Mouse (Mus musculus): ENCODE measurements around the gene Pced1a. TPM values are rescaled to one million over a fixed set of nuclear protein-coding genes. Genes with fewer than 3 reads are reported as not detected.

Pced1a gene
- polyA plus RNA-seq, 1 experiment from 2014 or later = 13.9 TPM

DNA sequence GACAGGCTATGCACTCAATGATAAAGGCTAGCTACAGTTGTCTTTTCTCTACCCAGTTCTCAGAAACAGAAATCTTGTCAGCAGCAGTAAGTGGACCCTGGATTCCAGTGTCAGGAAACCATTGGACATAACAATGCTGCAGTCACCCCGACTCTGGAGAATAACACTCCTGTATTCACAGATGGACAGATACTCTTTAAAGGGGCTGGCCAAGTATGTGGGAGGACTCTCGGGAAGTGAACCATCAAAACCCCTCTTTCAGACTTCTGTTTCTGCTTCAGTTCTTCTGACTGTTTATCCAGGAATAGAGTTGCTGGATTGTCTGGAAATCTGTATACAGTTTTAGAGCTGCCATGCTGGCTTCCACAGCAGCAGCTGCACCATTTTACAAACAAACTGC is 5.3 kb upstream of the Pced1a start:
- 76% methylated on average over 2 of the region's 2 CpGs for WGBS
- no peak overlapping the region for H3K4me3 ChIP-seq
- DNase-seq (ENCODE audit: low spot score) = no peak
- no peaks in the 10 kb centered on the region for H3K27me3 ChIP-seq (ENCODE audit: low read depth, poor library complexity, severe bottlenecking)
- H3K36me3 ChIP-seq = peaks cover 32% of the 10 kb centered on the region
- no peak overlapping the region for H3K27ac ChIP-seq (replicated peaks)
- H3K9me3 ChIP-seq (replicated peaks) = no peaks in the 10 kb centered on the region
- peaks cover 7% of the 10 kb centered on the region for H3K4me1 ChIP-seq

GRCm38 (mm10) chr2:130425112-130425511 is 611 bp upstream of the Pced1a start:
- Histone ChIP-seq H3K4me3 (peak overlapping the region; percentile 65), H3K36me3 (peaks cover 38% of the 10 kb centered on the region), H3K27me3 (ENCODE audit: low read depth, poor library complexity, severe bottlenecking) (peaks cover 14% of the 10 kb centered on the region), H3K4me1 (peaks cover 33% of the 10 kb centered on the region), H3K27ac (replicated peaks) (peak overlapping the region; percentile 91), H3K9me3 (replicated peaks) (no peaks in the 10 kb centered on the region)
- no peak for DNase-seq (ENCODE audit: low spot score)
- WGBS = 62% methylated on average over 5 of the region's 5 CpGs

GRCm38 (mm10) chr2:130423397-130424125 is 940 bp downstream of the Pced1a start:
- WGBS = 19% methylated on average over 49 of the region's 49 CpGs
- DNase-seq (ENCODE audit: low spot score) = peak; percentile 82
- peaks cover 14% of the 10 kb centered on the region for H3K27me3 ChIP-seq (ENCODE audit: low read depth, poor library complexity, severe bottlenecking)
- peaks cover 33% of the 10 kb centered on the region for H3K4me1 ChIP-seq
- peak overlapping the region; percentile 65 for H3K4me3 ChIP-seq
- H3K36me3 ChIP-seq = peaks cover 49% of the 10 kb centered on the region
- H3K9me3 ChIP-seq (replicated peaks) = no peaks in the 10 kb centered on the region
- peak overlapping the region; percentile 91 for H3K27ac ChIP-seq (replicated peaks)

DNA sequence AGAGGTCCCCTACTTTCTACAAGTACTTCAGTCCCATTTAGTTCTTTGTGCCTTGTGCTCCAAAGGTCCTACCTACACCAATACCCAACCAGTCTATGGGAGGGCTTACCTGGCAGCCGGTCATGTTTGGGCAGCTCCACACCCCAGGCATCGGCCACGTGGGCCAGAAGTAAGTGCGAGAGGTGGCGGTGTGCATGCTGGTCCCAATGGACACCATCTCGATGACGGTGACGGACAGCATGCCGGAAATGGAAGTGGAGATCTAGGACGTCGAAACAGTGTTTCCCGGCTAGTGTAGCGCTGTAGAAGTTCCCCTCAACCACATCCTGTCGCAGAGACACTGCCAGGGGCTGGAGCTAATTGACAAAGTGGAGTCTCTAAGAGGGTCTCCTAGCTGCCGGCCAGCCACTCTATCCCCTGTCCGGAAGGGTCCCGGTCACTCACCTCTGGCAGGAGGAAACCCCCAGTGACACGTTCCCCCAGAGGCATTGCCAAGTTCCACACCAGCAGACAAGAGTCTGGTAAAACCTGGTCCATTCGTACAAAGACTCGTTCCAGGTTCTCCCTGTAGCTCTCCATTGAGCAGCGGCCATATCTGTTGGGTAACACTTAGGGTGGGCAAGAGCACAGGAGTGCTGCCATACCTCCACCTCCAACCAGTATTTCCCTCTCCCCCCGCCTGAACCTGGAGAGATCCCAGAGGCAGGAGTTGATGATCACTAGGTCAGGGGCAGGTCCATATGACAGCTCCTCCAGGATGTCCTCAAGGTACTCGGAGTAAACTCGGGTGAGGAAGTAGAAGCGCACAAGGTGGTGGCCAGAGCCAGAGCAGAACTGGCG is 2.5 kb downstream of the Pced1a start:
- DNase-seq (ENCODE audit: low spot score) = no peak
- Histone ChIP-seq H3K4me3 (no peak overlapping the region), H3K27ac (replicated peaks) (no peak overlapping the region), H3K36me3 (peaks cover 43% of the 10 kb centered on the region), H3K9me3 (replicated peaks) (no peaks in the 10 kb centered on the region), H3K4me1 (peaks cover 33% of the 10 kb centered on the region), H3K27me3 (ENCODE audit: low read depth, poor library complexity, severe bottlenecking) (peaks cover 14% of the 10 kb centered on the region)
- 95% methylated on average over 26 of the region's 26 CpGs for WGBS

DNA sequence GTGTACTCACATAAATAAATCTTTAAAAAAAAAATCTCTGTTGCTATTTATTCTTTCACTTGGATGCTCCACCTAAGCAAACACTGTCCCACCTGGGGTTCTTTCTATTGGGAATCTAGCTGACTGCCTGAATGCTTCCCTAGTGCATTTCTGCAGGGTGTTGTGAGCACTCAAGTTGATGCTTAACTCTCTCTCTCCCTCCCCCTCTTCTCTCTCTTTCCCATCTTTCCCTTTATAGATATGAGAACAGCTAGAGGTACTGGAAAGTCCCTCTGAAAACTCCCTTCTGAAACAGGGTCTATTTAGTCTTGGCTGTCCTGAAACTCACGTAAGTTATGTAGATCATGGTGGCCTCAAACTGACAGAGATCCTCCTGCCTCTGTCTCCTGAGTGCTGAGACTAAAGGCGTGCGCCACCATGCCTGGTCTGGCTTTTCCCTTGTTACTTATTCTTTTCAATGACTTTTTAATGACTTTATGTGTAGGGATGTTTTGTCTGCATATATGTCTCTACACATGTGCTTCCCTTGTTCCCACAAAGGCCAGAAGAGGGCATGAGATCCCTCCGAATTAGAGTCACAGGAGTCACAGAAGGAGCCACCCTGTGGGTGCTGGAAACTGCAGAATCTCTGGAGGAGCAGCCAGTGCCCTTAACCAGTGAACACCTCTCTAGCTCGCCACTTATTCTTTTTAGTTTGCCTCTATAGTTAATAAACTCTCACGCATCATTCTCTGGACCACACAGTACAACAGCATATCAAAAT is 10.2 kb downstream of the Pced1a start:
- no peak overlapping the region for H3K27ac ChIP-seq (replicated peaks)
- peaks cover 10% of the 10 kb centered on the region for H3K36me3 ChIP-seq
- no peak overlapping the region for H3K4me3 ChIP-seq
- no peaks in the 10 kb centered on the region for H3K27me3 ChIP-seq (ENCODE audit: low read depth, poor library complexity, severe bottlenecking)
- no peak for DNase-seq (ENCODE audit: low spot score)
- H3K9me3 ChIP-seq (replicated peaks) = no peaks in the 10 kb centered on the region
- 81% methylated on average over 6 of the region's 6 CpGs for WGBS
- H3K4me1 ChIP-seq = peaks cover 7% of the 10 kb centered on the region

DNA sequence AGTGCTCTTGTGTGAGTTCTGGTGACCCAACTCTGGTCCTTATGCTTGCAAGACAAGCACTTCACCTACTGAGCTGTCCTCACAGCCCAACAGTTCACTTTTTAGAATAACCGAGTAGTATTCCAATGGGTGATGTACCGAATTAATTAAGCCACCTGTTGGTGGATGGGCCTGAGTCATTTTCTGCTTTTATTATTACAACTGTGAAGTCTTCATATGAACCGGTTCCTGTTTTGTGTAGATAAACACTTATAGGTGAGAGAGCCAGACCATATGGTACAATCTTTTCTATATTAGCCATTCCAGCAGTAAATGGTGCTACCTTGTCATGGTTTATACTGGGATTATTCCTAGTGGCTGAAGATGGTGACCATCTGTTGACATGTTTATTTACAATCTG is 11.7 kb downstream of the Pced1a start:
- no peak overlapping the region for H3K27ac ChIP-seq (replicated peaks)
- DNase-seq (ENCODE audit: low spot score) = no peak
- H3K9me3 ChIP-seq (replicated peaks) = no peaks in the 10 kb centered on the region
- H3K27me3 ChIP-seq (ENCODE audit: low read depth, poor library complexity, severe bottlenecking) = no peaks in the 10 kb centered on the region
- no peaks in the 10 kb centered on the region for H3K36me3 ChIP-seq
- peaks cover 13% of the 10 kb centered on the region for H3K4me1 ChIP-seq
- no peak overlapping the region for H3K4me3 ChIP-seq
- WGBS = 84% methylated on average over 3 of the region's 3 CpGs

DNA sequence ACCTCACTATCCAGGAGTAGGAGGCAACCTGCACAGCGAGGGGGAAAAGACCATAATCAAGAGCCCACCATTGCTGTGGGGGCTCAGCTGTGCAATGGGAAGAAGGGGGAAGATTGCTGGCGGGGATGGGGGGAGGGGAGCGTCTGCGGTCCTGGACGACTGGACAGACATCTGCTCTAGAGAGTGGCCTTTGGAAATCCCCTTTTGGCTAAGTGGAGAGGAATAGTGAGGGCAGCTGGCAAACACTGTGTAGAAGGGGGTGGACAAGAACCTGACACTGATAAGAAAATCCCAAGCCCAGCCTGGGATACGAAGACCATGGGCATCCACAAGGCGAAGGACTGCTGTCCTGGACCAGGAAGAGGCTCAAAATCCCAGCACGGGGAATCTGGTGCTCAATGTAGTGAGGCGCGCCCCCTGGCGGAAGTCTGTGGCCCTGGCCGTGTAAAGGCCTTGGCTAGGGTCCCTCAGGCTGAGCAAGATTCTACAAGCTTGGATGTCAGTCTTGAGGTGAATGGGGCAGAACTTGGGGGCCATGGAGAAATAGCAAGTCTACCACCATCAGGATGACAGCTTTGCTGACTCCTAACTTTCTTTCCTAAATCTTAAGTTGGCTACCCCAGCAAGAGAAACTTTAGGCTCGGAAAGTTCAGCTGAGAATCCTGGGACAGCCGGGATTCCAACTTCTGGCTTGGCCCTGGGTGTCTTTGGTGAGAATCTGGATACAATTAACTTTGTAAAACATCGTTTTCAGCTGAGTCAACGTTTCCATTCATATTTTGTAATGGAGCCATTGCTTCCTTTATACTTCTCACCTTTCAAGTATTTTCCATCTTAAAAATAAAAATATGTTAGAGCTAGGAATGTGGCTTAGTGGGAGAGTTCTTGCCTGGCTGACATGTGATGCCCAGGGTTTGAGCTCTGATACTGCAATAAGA is 12.7 kb downstream of the Pced1a start:
- H3K27me3 ChIP-seq (ENCODE audit: low read depth, poor library complexity, severe bottlenecking) = no peaks in the 10 kb centered on the region
- no peaks in the 10 kb centered on the region for H3K36me3 ChIP-seq
- H3K9me3 ChIP-seq (replicated peaks) = no peaks in the 10 kb centered on the region
- WGBS = 38% methylated on average over 16 of the region's 16 CpGs
- H3K4me3 ChIP-seq = no peak overlapping the region
- H3K4me1 ChIP-seq = peaks cover 13% of the 10 kb centered on the region
- H3K27ac ChIP-seq (replicated peaks) = 0 out of 2 replicates have a peak overlapping the region, but pooled peaks have one; percentile 6
- peak; percentile 86 for DNase-seq (ENCODE audit: low spot score)

DNA sequence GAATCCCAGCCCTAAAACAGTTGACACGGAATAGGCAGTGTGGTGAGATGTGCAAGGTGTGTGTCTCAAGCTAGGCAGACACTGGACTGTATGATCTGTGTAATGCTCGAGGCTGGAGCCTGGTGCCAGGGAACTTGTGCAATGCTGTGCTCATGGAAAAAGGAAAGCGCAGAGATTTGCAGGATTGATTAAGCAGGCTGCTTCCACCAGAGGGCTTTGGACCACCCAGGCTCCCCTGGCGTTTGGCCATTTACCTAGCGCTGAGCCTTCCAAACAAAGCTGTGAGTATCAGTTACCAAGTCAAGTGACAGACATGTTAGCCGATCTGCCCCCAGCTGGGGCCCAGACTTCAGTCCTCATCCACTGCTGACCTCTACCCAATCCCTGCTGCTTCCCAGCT is 16.3 kb downstream of the Pced1a start:
- Histone ChIP-seq H3K27ac (replicated peaks) (no peak overlapping the region), H3K36me3 (no peaks in the 10 kb centered on the region), H3K9me3 (replicated peaks) (no peaks in the 10 kb centered on the region), H3K4me3 (no peak overlapping the region), H3K4me1 (peaks cover 13% of the 10 kb centered on the region), H3K27me3 (ENCODE audit: low read depth, poor library complexity, severe bottlenecking) (0 out of 2 replicates have a peak, but pooled peaks cover 2% of the 10 kb centered on the region)
- DNase-seq (ENCODE audit: low spot score) = peak; percentile 51
- WGBS = 22% methylated on average over 6 of the region's 6 CpGs

GRCm38 (mm10) chr2:130406178-130406577 is 18.3 kb downstream of the Pced1a start, which contains the start of gene Tmem239:
Gene Tmem239 (plus strand): TSS chr2:130406478.
- no peaks in the 10 kb centered on the region for H3K9me3 ChIP-seq (replicated peaks)
- H3K36me3 ChIP-seq = no peaks in the 10 kb centered on the region
- WGBS = 79% methylated on average over 2 of the region's 2 CpGs
- H3K27ac ChIP-seq (replicated peaks) = no peak within 1 kb of the TSS
- no peak within 1 kb of the TSS for H3K4me3 ChIP-seq
- DNase-seq (ENCODE audit: low spot score) = no peak
- 0 out of 2 replicates have a peak, but pooled peaks cover 2% of the 10 kb centered on the region for H3K27me3 ChIP-seq (ENCODE audit: low read depth, poor library complexity, severe bottlenecking)
- peaks cover 11% of the 10 kb centered on the region for H3K4me1 ChIP-seq

DNA sequence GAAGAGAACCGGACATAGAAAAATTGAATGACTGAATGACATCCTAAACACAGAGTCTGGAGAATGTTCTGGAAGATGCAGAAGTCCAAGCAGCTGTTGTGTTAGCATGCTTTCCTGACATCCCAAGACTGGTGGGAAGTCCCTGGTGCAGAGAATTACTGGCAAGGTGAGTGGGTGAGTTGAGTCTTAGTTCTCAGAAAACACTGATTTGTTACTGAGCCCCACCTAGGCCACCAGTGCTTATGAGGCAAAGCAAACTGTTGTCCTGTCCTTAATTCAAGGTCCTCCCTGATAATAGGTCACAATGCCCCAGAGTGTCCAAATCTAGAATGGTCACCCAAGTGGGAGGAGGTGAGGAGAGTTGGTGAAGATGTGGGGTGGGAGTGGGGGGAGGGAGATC is 19.6 kb downstream of the Pced1a start, which contains the start of the genes Gm28372 and 1700020A23Rik:
Gm28372 (plus strand) TSS at position 301 of the 400 bp plus-strand sequence.
1700020A23Rik (plus strand) TSS at position 321 of the 400 bp plus-strand sequence.
- 90% methylated on average over 1 of the region's 1 CpGs for WGBS
- H3K27me3 ChIP-seq (ENCODE audit: low read depth, poor library complexity, severe bottlenecking) = 0 out of 2 replicates have a peak, but pooled peaks cover 2% of the 10 kb centered on the region

DNA sequence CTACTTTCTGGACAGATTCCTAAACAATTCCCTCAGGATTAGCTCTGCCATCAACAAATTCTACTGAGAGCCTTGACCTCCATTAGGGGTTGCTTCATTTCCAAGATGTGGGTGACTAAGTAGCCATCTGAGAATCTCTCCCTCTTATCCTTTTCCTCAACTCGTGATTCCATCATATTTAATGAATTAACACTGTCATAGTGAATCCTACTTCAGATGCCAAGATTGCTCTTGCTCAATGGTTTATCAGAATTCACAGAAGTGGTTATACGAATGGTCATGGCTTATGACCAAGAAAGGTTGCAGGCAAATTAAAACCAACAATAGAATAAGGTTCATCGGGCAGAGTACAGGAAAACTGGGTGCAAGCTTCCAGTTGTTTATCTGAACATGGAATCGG is 22.6 kb downstream of the Pced1a start:
- no peak overlapping the region for H3K4me3 ChIP-seq
- 87% methylated on average over 4 of the region's 4 CpGs for WGBS
- H3K4me1 ChIP-seq = peaks cover 25% of the 10 kb centered on the region
- H3K27ac ChIP-seq (replicated peaks) = no peak overlapping the region
- no peaks in the 10 kb centered on the region for H3K36me3 ChIP-seq
- no peak for DNase-seq (ENCODE audit: low spot score)
- no peaks in the 10 kb centered on the region for H3K9me3 ChIP-seq (replicated peaks)
- H3K27me3 ChIP-seq (ENCODE audit: low read depth, poor library complexity, severe bottlenecking) = peaks cover 22% of the 10 kb centered on the region

More for the DNA sequence above, 19.6 kb downstream of the Pced1a start, which contains the start of the genes Gm28372 and 1700020A23Rik:
- no peak within 1 kb of the TSS for H3K4me3 ChIP-seq
- H3K4me1 ChIP-seq = peaks cover 16% of the 10 kb centered on the region
- H3K36me3 ChIP-seq = no peaks in the 10 kb centered on the region
- no peak for DNase-seq (ENCODE audit: low spot score)
- H3K9me3 ChIP-seq (replicated peaks) = no peaks in the 10 kb centered on the region
- no peak within 1 kb of the TSS for H3K27ac ChIP-seq (replicated peaks)

Measured in midbrain, embryonic 10.5 days (tissue).